Mouse (Mus musculus): ENCODE measurements around the gene Slc35b1. TPM values are rescaled to one million over a fixed set of nuclear protein-coding genes. Genes with fewer than 3 reads are reported as not detected.

Slc35b1 gene
- total and polyA plus RNA-seq, 3 experiments, result 47.0 to 125 (median 75.1) TPM

DNA sequence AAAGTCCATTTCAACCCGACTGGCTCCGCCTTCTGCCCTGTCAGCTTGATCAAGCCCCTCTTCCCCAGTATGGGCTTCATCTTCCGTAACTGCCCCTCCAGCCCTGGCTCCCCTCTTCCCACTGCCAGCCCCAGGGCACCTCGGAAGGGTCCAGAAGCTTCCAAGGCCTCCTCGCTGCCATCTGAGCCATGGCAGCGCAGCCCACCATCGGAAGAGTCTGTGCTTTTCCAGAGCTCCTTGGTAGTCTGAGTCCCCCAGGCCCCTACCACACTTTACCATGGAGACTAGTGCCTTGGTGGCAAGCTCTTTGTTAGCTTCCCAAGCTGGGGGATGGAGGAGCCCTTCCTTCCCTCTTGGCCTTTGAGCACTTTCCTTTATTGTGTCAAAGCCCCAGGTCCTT, 3.8 kb upstream of the Slc35b1 start:
- Histone ChIP-seq H3K4me3 (replicated peaks in 1 of 3; ENCODE audit: low read depth in 2 of 3, low read length in 2 of 3, poor library complexity in 1 of 3) (no peak overlapping the region), H3K9me3 (replicated peaks; ENCODE audit: low read length) (no peaks in the 10 kb centered on the region), H3K9ac (ENCODE audit: insufficient read depth, low read depth) (no peak overlapping the region), H3K79me2 (replicated peaks; ENCODE audit: control insufficient read depth, extremely low read depth, insufficient read depth, poor library complexity, severe bottlenecking) (peaks cover 9% of the 10 kb centered on the region), H3K4me2 (ENCODE audit: insufficient read depth, low read depth, poor library complexity, severe bottlenecking) (no peak overlapping the region), H3K27me3 (replicated peaks) (peaks cover 56% of the 10 kb centered on the region), H3K36me3 (replicated peaks in 1 of 2; ENCODE audit: control insufficient read depth in 1 of 2, insufficient read depth in 1 of 2, low read length in 1 of 2) (peaks cover 0 to 2% of the 10 kb centered on the region in 2 experiments), H3K4me1 (ENCODE audit: control insufficient read depth in 1 of 2, insufficient read depth in 2 of 2) (peaks cover 3 to 7% of the 10 kb centered on the region in 2 experiments), H3K27ac (ENCODE audit: insufficient read depth, low read depth) (no peak overlapping the region)
- dilution Hi-C loops (cut with MboI; ENCODE audit: extremely low pct_ligation_motif_present, extremely low pct_unique_long_range_greater_than_20kb, low sequenced_read_pairs), result no loop called here
- no peak for TF ChIP-seq MAZ (IDR thresholded peaks at IDR 0.05; ENCODE audit: low read depth, low read length)
- no peak for TF ChIP-seq HCFC1 (IDR thresholded peaks at IDR 0.05; ENCODE audit: low read depth, low read length)
- no peak for TF ChIP-seq ETS1 (conservative IDR thresholded peaks at IDR 0.05; ENCODE audit: low read depth, low read length)
- no peak for TF ChIP-seq USF1 (IDR thresholded peaks at IDR 0.05; ENCODE audit: low read depth, low read length)
- TF ChIP-seq NRF1 (IDR thresholded peaks at IDR 0.05; ENCODE audit: low read depth, low read length), result no peak
- TF ChIP-seq SMC3 (IDR thresholded peaks at IDR 0.05; ENCODE audit: low read depth, low read length), result no peak
- TF ChIP-seq BHLHE40 (IDR thresholded peaks at IDR 0.05; ENCODE audit: low read depth, low read length), result no peak
- TF ChIP-seq POLR2A (IDR thresholded peaks at IDR 0.05; ENCODE audit: low read depth, low read length), result no peak
- no peak for DNase-seq (ENCODE audit: extremely low read depth)
- in situ Hi-C loops (cut with MboI; ENCODE audit: low pct_ligation_motif_present, low pct_unique_long_range_greater_than_20kb, low sequenced_read_pairs), result loop anchor here (25.0 kb wide), 1 partner anchor 282 kb away; the partner anchor contains the start of gene Phb

- no peak for DNase-seq (ENCODE audit: extremely low read depth)
- Histone ChIP-seq H3K4me2 (ENCODE audit: insufficient read depth, low read depth, poor library complexity, severe bottlenecking) (no peak overlapping the region), H3K27me3 (replicated peaks) (peaks cover 52% of the 10 kb centered on the region), H3K4me1 (ENCODE audit: control insufficient read depth in 1 of 2, insufficient read depth in 2 of 2) (peaks cover 3 to 11% of the 10 kb centered on the region in 2 experiments), H3K9ac (ENCODE audit: insufficient read depth, low read depth) (no peak overlapping the region), H3K4me3 (replicated peaks in 1 of 3; ENCODE audit: low read depth in 2 of 3, low read length in 2 of 3, poor library complexity in 1 of 3) (no peak overlapping the region), H3K9me3 (replicated peaks; ENCODE audit: low read length) (no peaks in the 10 kb centered on the region), H3K79me2 (replicated peaks; ENCODE audit: control insufficient read depth, extremely low read depth, insufficient read depth, poor library complexity, severe bottlenecking) (peaks cover 14% of the 10 kb centered on the region), H3K36me3 (replicated peaks in 1 of 2; ENCODE audit: control insufficient read depth in 1 of 2, insufficient read depth in 1 of 2, low read length in 1 of 2) (peaks cover 0 to 2% of the 10 kb centered on the region in 2 experiments), H3K27ac (ENCODE audit: insufficient read depth, low read depth) (no peak overlapping the region)
- TF ChIP-seq HCFC1 (IDR thresholded peaks at IDR 0.05; ENCODE audit: low read depth, low read length), result no peak
- no peak for TF ChIP-seq IRF4 (IDR thresholded peaks at IDR 0.05; ENCODE audit: low read depth, low read length)
- no peak for TF ChIP-seq ZMIZ1 (IDR thresholded peaks at IDR 0.05; ENCODE audit: low read depth, low read length)
- TF ChIP-seq ZC3H11A (IDR thresholded peaks at IDR 0.05; ENCODE audit: low read depth, low read length), result no peak
- no peak for TF ChIP-seq TCF12 (IDR thresholded peaks at IDR 0.05; ENCODE audit: low read depth, low read length)
- no peak for TF ChIP-seq CHD1 (IDR thresholded peaks at IDR 0.05; ENCODE audit: low read depth, low read length)
- TF ChIP-seq RAD21 (IDR thresholded peaks at IDR 0.05; ENCODE audit: low read depth, low read length), result no peak
- no peak for TF ChIP-seq EP300 (IDR thresholded peaks at IDR 0.05; ENCODE audit: low read length)
- no peak for TF ChIP-seq MXI1 (IDR thresholded peaks at IDR 0.05; ENCODE audit: low read depth, low read length)
- TF ChIP-seq PAX5 (IDR thresholded peaks at IDR 0.05; ENCODE audit: low read length), result no peak
- no peak for TF ChIP-seq UBTF (IDR thresholded peaks at IDR 0.05; ENCODE audit: low read depth, low read length)
- TF ChIP-seq POLR2AphosphoS2 (IDR thresholded peaks at IDR 0.05; ENCODE audit: low read depth, low read length), result no peak
- TF ChIP-seq BHLHE40 (IDR thresholded peaks at IDR 0.05; ENCODE audit: low read depth, low read length), result no peak
- TF ChIP-seq MAZ (IDR thresholded peaks at IDR 0.05; ENCODE audit: low read depth, low read length), result no peak
- no peak for TF ChIP-seq ZKSCAN1 (IDR thresholded peaks at IDR 0.05; ENCODE audit: borderline replicate concordance, low read depth, low read length)
- TF ChIP-seq USF1 (IDR thresholded peaks at IDR 0.05; ENCODE audit: low read depth, low read length), result no peak
- in situ Hi-C loops (cut with MboI; ENCODE audit: low pct_ligation_motif_present, low pct_unique_long_range_greater_than_20kb, low sequenced_read_pairs) (loop anchor here (25.0 kb wide), 1 partner anchor 281 kb away; the partner anchor contains the start of gene Phb), dilution Hi-C loops (cut with MboI; ENCODE audit: extremely low pct_ligation_motif_present, extremely low pct_unique_long_range_greater_than_20kb, low sequenced_read_pairs) (no loop called here)
Observed at GRCm38 (mm10) chr11:95381146-95381545, 3.3 kb upstream of the Slc35b1 start.

All from CH12.LX (cell line).